Comparison of ENCODE assay signal across 8 mouse cellular contexts in genomic region chr10:43540442-43541152, GRCm38 (mm10). TPM values are rescaled to one million over a fixed set of nuclear protein-coding genes. Genes with fewer than 3 reads are reported as not detected.
DNase-seq lines count a peak whose midpoint lies in the region; ATAC-seq and TF ChIP-seq lines count a peak whose summit lies in the region.

1700021F05Rik (minus strand) TSS chr10:43540994.

- H3K4me2 ChIP-seq in hindbrain, postnatal 0 days (ENCODE audit: low read depth, low read length) = peak within 1 kb of the TSS; percentile 52

- peak; percentile 86 for TF ChIP-seq CTCF in hindbrain, postnatal 0 days (IDR thresholded peaks at IDR 0.05; ENCODE audit: low read depth)
- peak; percentile 79 for TF ChIP-seq CTCF in left cerebral cortex, adult 2 months (IDR thresholded peaks at IDR 0.05)

- H3K4me3 ChIP-seq in hindbrain, postnatal 0 days (ENCODE audit: low read length) = peak within 1 kb of the TSS; percentile 75
- peak within 1 kb of the TSS; percentile 78 for H3K4me3 ChIP-seq in left cerebral cortex, adult 2 months

- WGBS in hindbrain, postnatal 0 days = 1% methylated on average over 41 of the region's 56 CpGs

- ATAC-seq in hindbrain, postnatal 0 days = peak; percentile 99
- peak; percentile 99 for ATAC-seq in megakaryocyte, adult 5-6 weeks (ENCODE audit: poor library complexity, severe bottlenecking)

- peak; percentile 93 for DNase-seq in T-cell, adult 2 months (ENCODE audit: low spot score)
- peak; percentile 96 to 97 for DNase-seq in cerebellum, postnatal 36 days
- DNase-seq in gastrocnemius, adult 18-20 months (ENCODE audit: low spot score) = peak; percentile 94
- peak; percentile 97 for DNase-seq in hindbrain, postnatal 0 days (ENCODE audit: low spot score)
- peak; percentile 95 to 97 for DNase-seq in left cerebral cortex, adult 2 months (ENCODE audit: extremely low spot score in 1 of 2, low spot score in 2 of 2)
- DNase-seq in right cerebral cortex, adult 2 months (ENCODE audit: low spot score in 2 of 2) = peak; percentile 93 to 95
- DNase-seq in urinary bladder, postnatal 14 days (ENCODE audit: low spot score) = peak; percentile 96

- no peaks in the 10 kb centered on the region for H3K27me3 ChIP-seq in hindbrain, postnatal 0 days (ENCODE audit: insufficient read depth, low read length)

- H3K9ac ChIP-seq in hindbrain, postnatal 0 days (replicated peaks; ENCODE audit: low read length) = peak within 1 kb of the TSS; percentile 73

- no peaks in the 10 kb centered on the region for H3K9me3 ChIP-seq in hindbrain, postnatal 0 days (ENCODE audit: low read length)

- intact Hi-C loops in left cerebral cortex, adult 2 months (cut with DNase I) = loop anchor here (2.0 kb wide), 1 partner anchor 62 kb away; the partner anchor contains the start of gene Bend3

- H3K27ac ChIP-seq in hindbrain, postnatal 0 days = peak within 1 kb of the TSS; percentile 78
- peak within 1 kb of the TSS; percentile 93 for H3K27ac ChIP-seq in left cerebral cortex, adult 2 months

- 0 out of 2 replicates have a peak, but pooled peaks cover 3% of the 10 kb centered on the region for H3K36me3 ChIP-seq in hindbrain, postnatal 0 days (ENCODE audit: insufficient read depth, low read length)

- peaks cover 7% of the 10 kb centered on the region for H3K4me1 ChIP-seq in hindbrain, postnatal 0 days (ENCODE audit: insufficient read depth, low read length)

RNA-seq across cellular contexts. Expression of gene 1700021F05Rik, which starts in this region (rescaled TPM):
- 10 to 100 TPM; 94.5 to 96.7 TPM for total RNA-seq in gastrocnemius, adult 18-20 months (2021)
- 17.7 and 19.6 TPM in 2 replicates for total RNA-seq in hindbrain, postnatal 0 days (2014; rRNA removed)
- polyA plus RNA-seq in hindbrain, postnatal 0 days (2015; fragmentation: Nextera tagmentation; extraction: Ambion mirVana) = 77.1 and 80.3 TPM in 2 replicates
- total RNA-seq in left cerebral cortex, adult 2 months (2021) = 10 to 100 TPM; 43.4 to 50.4 TPM
- total RNA-seq in megakaryocyte, adult 5-6 weeks (2015) = 23.9 and 24.9 TPM in 2 replicates
- total RNA-seq in megakaryocyte, adult 5-6 weeks (2017) = 44.7 and 57.8 TPM in 2 replicates

Comparison
In these comparisons a context has a peak if more than half of its experiments do, and no peak if none do; other contexts are left out.
1. Peak in every context shown above with its lines: DNase-seq, ATAC-seq, H3K4me3 ChIP-seq and H3K27ac ChIP-seq.